Mouse (Mus musculus) spleen, adult 2 months (tissue): ENCODE data around the gene Sec63.

ENCODE experiments used
- CTCF ChIP-seq: fragments of 200-500 bp; IDR thresholded peaks from 2 replicates; pipeline ENCODE4 v1.5.1; 2011; ENCODE audit warnings: mild to moderate bottlenecking, inconsistent platforms; ENCODE audit not compliant: insufficient read depth, insufficient read length, insufficient replicate concordance; ENCODE audit errors: extremely low read depth
- POLR2A ChIP-seq: fragments of 200-500 bp; IDR thresholded peaks from 2 replicates; pipeline ENCODE4 v1.6.1; 2011; ENCODE audit warnings: low read depth, low read length, inconsistent platforms

DNA sequence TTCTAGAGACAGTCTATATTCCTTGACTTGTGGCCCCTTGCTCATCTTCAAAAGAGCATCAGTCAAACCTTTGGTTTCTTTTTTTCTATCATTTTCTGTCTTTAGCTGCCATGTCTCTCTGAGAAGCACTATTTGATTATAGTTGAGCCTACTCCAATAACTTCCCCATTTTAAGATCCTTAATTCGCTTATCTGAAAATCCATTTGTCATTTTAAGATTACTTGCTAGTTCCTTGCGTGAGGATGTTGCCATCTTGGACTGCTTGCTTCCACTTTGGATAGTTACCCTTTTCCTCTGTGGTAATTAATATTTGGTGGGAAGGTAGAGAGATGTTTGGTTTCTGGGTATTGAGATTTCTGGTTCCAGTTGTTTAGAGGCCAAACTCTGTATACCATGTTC is 19.5 kb downstream of the Sec63 start:
- no peak for TF ChIP-seq POLR2A
- TF ChIP-seq CTCF: no peak
